Mouse (Mus musculus): ENCODE data around the gene Rrp9.
A peak's percentile ranks its signal among the peaks of the same experiment; 100 is the strongest.

Gene Rrp9

GRCm38 (mm10) chr9:106456325-106457162, 19.2 kb upstream of the Rrp9 start:
- DNase-seq (ENCODE audit: low read depth, low spot score) = no peak

DNA sequence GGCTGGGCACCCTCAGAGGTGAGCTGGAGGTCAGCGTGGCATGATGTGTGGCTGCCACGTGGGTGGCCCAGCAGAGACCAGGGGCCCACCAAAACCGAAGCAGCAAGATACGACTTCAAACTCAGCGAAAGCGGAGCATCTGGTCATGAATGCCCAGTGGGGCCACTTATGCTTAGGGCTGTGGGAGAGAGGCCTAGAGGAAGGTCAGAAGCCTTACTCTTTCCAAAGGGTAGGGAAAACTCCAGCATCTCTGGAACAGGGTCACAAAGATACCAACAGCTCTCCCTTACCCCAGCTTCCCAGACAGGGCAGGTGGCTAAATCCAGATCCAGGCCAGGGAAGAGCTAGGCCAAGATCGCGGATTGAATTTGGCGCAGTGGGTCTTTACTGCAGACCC, 18.6 kb upstream of the Rrp9 start:
- no peak for DNase-seq (ENCODE audit: low read depth, low spot score)

GRCm38 (mm10) chr9:106457920-106458319, 17.8 kb upstream of the Rrp9 start:
- no peak for DNase-seq (ENCODE audit: low read depth, low spot score)

DNA sequence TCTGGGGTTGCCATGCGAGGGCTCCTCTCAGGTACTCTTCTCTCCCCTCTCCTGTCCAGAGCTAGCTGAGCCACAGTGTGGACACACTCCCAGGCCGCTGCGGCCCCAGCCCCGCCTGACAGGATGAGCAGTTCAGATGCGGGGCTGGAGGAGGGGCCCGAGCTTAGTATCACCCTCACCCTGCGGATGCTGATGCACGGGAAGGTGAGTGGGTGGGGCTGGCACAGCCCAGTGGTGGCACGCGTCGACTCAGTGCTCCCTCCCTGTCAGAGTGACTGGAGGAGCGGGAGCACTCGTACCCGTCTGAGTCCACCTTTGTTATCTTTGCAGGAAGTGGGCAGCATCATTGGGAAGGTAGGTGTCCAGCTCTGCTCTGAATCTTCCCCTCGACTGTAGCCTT, 15.8 kb upstream of the Rrp9 start:
- no peak for DNase-seq (ENCODE audit: low read depth, low spot score)

GRCm38 (mm10) chr9:106460401-106461025, 15.2 kb upstream of the Rrp9 start:
- DNase-seq (ENCODE audit: low read depth, low spot score) = no peak

DNA sequence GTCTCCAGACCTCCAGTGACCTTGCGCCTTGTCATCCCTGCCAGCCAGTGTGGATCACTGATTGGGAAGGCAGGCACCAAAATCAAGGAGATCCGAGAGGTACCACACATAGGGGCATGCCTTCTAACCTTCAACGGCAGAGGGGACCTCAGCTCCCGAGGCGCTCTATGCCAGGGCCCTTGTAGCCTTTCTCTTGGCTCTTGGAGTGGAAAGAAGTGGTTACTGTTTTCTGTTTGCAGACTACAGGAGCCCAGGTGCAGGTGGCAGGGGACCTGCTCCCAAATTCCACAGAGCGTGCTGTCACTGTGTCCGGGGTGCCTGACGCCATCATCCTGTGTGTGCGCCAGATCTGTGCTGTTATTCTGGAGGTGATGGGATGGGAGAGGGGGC, 14.7 kb upstream of the Rrp9 start:
- no peak for DNase-seq (ENCODE audit: low read depth, low spot score)

GRCm38 (mm10) chr9:106461641-106462429, 13.9 kb upstream of the Rrp9 start:
- DNase-seq (ENCODE audit: low read depth, low spot score) = no peak

DNA sequence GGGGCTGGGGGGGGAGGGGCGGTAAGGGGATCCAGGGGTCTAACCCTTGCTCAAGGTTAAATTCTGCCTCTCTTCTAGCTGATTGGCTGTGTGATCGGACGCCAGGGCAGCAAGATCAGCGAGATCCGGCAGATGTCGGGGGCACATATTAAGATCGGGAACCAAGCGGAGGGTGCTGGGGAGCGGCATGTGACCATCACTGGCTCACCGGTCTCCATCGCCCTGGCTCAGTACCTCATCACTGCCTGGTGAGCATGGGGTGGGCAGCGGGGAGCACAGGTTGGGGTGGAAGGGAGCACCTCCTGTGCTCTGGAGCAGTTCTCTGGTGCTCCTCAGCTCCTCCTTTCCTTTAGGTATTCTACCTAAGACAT, 13.3 kb upstream of the Rrp9 start:
- no peak for DNase-seq (ENCODE audit: low read depth, low spot score)

GRCm38 (mm10) chr9:106463122-106464063, 12.4 kb upstream of the Rrp9 start:
- DNase-seq (ENCODE audit: low read depth, low spot score) = no peak

GRCm38 (mm10) chr9:106464751-106465541, 10.8 kb upstream of the Rrp9 start:
- DNase-seq (ENCODE audit: low read depth, low spot score) = peak; percentile 57

DNA sequence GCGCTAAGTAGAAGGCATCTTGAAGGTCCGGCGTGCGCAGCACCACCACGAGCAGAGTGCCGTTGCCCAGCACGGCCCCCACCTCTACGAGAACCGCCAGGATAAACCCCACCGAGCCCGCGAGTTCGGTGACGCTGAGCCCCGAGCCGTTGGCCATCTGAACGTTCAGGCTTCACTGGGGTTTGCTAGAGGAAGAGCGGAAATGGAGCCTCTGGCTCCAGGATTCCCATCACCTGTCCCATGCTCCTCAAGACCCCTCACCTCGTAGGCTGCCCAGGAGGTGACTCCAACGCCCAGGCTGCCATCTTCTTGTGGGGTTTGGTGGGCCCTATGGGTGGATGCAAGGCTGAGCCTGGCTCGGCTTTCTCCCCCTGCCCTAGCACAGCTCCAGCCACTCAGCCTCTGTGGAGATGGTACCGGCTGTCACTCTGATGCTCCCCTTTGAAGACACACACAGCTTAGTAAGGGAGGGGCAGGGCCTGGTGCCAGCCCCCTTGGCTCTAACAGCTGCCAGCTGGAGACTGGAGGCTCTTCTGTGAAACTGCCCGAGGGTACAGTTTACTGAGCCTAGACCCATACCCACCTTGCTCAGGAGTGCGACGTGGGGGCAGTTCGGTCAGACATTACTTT, 10.1 kb upstream of the Rrp9 start, which contains the start of gene Gpr62:
Gene Gpr62, minus strand, starts transcription at position 368 of the 630 bp plus-strand sequence.
- DNase-seq (ENCODE audit: low read depth, low spot score) = no peak

GRCm38 (mm10) chr9:106466721-106467120, 9.0 kb upstream of the Rrp9 start:
- no peak for DNase-seq (ENCODE audit: low read depth, low spot score)

DNA sequence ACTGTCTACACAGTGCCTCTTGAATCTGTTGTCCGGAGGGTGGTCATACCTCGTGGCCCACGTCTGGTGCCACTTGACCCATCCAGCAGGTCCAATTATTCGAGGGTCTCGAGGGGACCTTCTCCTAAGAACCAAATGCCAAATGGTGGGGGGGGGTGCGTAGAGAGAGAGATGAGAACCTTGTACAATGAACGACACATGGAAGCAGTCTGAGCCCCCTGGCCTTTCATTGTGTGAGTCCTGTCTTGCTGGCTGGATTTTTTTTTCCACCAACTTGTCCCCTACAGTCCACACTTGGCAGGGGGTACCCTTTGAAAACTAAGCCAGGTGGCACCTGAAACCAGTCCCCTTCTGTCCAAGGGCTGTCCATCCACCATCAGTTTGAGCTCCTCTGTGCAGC, 8.0 kb upstream of the Rrp9 start:
- no peak for DNase-seq (ENCODE audit: low read depth, low spot score)

GRCm38 (mm10) chr9:106469317-106469716, 6.4 kb upstream of the Rrp9 start:
- DNase-seq (ENCODE audit: low read depth, low spot score) = peak; percentile 51

DNA sequence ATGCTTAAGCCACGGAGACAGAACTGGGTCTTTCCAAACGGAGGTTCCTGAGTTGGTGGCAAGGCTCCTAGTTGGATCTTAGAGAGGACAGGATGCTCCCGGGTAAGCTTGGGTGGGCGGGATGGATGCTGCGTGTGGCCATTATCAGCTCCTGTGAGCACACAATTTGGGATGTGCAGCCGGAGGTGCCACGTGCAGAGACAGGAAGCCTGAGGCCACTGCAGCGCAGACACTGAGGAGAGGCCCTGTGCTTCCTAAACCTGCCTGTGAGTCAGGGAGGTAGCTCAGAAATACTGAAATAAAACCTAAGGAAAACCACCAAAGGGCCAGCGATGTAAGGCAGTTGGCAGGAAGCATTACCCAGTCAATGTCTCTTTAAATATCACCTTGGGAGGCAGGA, 6.0 kb upstream of the Rrp9 start:
- DNase-seq (ENCODE audit: low read depth, low spot score) = no peak

DNA sequence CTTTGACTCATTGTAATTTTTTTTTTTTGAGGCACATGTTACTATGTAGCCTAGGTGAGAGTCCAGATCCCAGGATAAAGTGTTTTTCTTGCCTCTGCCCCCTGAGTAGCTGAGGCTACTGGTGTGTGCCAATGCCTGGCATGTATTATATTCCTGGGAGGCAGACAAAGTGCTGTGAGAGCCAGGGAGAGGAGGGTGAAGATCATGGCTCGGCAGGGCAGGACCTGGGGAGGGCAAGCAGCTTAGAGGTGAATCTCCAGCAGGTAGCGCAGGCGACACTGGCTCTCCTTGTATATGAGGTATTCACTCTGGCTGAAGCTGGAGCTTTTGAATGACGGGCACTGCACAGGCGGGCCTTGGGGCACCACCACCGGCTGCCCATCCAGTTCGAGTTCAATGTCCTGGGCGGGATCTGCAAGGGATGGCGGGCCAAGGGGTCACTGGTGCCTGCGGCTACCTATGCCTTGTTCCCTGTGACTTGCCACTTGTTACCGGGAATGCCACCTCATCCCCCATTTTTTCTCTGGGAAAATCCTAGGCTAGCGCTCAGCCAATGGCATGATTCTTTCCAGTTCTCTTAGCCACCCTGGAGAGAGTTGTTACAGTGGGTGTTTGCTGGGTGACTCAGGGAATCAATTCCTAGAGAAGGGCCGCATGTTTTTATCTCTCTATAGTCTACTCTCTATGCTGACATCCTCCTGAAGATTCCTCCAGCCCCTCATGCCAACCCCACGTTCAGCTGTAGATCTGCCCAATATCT, 4.6 kb upstream of the Rrp9 start:
- DNase-seq (ENCODE audit: low read depth, low spot score) = no peak

- DNase-seq (ENCODE audit: low read depth, low spot score) = no peak
Measured at GRCm38 (mm10) chr9:106471892-106472291, 3.9 kb upstream of the Rrp9 start.

- DNase-seq (ENCODE audit: low read depth, low spot score) = no peak
Measured at GRCm38 (mm10) chr9:106472321-106472720, 3.4 kb upstream of the Rrp9 start.

DNA sequence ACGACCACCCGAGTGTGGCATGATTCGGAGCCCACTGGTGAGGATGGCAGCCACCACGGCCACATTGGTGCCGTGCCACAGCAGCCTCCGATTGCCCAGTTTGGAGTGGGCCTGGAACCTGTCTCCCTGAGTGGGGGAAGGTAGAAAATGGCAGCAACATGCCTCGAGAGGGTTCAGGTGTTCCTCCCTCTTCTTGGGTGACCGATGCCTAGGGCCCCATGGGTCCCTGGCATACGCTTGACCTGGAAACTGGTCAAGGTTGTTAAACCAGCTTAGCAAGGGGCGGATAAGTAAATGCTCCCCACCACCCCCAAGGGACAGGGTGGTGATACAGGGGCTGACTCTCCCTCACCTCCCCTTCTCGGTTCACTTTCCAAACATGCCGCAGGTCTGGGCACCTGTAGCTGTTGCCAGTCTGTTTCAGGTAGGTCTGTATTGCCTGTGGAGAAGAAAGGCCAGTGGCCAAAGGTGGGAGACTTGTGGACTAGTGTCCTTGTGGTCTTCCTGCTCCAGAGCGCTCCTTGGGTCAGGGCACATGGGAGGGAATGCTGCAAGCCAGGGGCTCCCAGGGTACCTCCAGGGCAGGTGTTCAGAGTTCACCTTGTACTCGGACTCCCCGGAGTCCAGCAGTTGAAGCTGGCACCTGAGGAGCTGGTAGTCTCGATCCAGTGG, 2.5 kb upstream of the Rrp9 start:
- DNase-seq (ENCODE audit: low read depth, low spot score) = no peak
